Mouse (Mus musculus) intestine, embryonic 16.5 days (tissue): Measurements from ENCODE around the gene Micu1. TPM values are rescaled to one million over a fixed set of nuclear protein-coding genes. Genes with fewer than 3 reads are reported as not detected.
A peak's percentile ranks its signal among the peaks of the same experiment; 100 is the strongest.

Source experiments
- ATAC-seq: fragments of 200-750 bp; cut with Nextera tagmentation; 2 replicates; pipeline ENCODE4 v1.8.0; 2017; ENCODE audit warnings: moderate TSS enrichment, moderate library complexity
- H3K27ac ChIP-seq: fragments of 300-500 bp; sonication (generic); 2 replicates; pipeline ENCODE4 v1.5.1; 2014; ENCODE audit warnings: mild to moderate bottlenecking, low read length
- H3K27me3 ChIP-seq: fragments of 300-500 bp; sonication (generic); replicated peaks from 2 replicates; pipeline ENCODE4 v1.6.1; 2014; ENCODE audit warnings: low read length, control low read depth, mixed read lengths; ENCODE audit not compliant: control insufficient read depth, insufficient read depth
- H3K36me3 ChIP-seq: fragments of 300-500 bp; sonication (generic); 2 replicates; pipeline ENCODE4 v1.6.1; 2014; ENCODE audit warnings: low read length, control low read depth; ENCODE audit not compliant: control insufficient read depth, insufficient read depth
- H3K4me1 ChIP-seq: fragments of 300-500 bp; sonication (generic); 2 replicates; pipeline ENCODE4 v1.6.1; 2014; ENCODE audit warnings: low read length, control low read depth, mixed read lengths; ENCODE audit not compliant: control insufficient read depth, insufficient read depth
- H3K4me2 ChIP-seq: fragments of 300-500 bp; sonication (generic); 2 replicates; pipeline ENCODE4 v1.6.1; 2014; ENCODE audit warnings: low read depth, low read length, control low read depth
- H3K4me3 ChIP-seq: fragments of 300-500 bp; sonication (generic); 2 replicates; pipeline ENCODE4 v1.5.1; 2014; ENCODE audit warnings: mild to moderate bottlenecking, low read length
- H3K9ac ChIP-seq: fragments of 300-500 bp; sonication (generic); 2 replicates; pipeline ENCODE4 v1.6.1; 2014; ENCODE audit warnings: low read depth, low read length
- H3K9me3 ChIP-seq: fragments of 300-500 bp; sonication (generic); 2 replicates; pipeline ENCODE4 v1.6.1; 2016; ENCODE audit warnings: low read length, control low read depth; ENCODE audit not compliant: control insufficient read depth
- WGBS: fragments of 180-500 bp; shearing (Covaris S2); extraction: QIAGEN DNeasy Blood & Tissue Kit; methylation state at CpG from one replicate; pipeline ENCODE4 v1.1.7; 2014; 5-methylcytosine and 5-hydroxymethylcytosine counted together
- polyA plus RNA-seq: library from polyadenylated mRNA; unstranded; fragments of >200 nt; fragmentation: Nextera tagmentation; extraction: Ambion mirVana; gene quantifications from 2 replicates; pipeline ENCODE4 v1.2.1, GENCODE M21; 2015

Gene Micu1
- polyA plus RNA-seq, 1 experiment from 2014 or later: 82.1 TPM

DNA sequence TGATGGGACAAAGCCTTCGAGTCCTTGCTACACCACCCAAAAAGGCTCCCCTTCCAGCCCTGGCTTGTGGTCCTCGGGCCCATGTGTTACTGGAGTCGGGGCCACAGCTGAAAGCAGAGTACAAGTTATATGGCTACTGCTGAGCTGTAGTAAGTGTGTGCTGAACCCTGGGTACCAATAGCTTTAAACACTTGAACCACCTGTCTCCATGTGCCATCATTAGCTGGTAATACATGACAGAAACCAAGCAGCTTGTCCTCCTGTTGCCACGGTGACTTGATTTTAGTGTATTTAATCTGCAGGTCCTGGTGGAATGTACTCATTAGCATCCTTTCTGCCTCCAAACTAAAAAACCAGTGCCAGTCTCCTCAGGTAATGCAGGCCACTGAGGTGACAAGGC is 106.4 kb downstream of the Micu1 start:
- no peak overlapping the region for H3K4me2 ChIP-seq
- no peaks in the 10 kb centered on the region for H3K9me3 ChIP-seq
- 90% methylated on average over 4 of the region's 4 CpGs for WGBS
- H3K36me3 ChIP-seq: no peaks in the 10 kb centered on the region
- 0 out of 2 replicates have a peak, but pooled peaks cover 3% of the 10 kb centered on the region for H3K4me1 ChIP-seq
- H3K27ac ChIP-seq: no peak overlapping the region
- H3K4me3 ChIP-seq: no peak overlapping the region
- H3K9ac ChIP-seq: no peak overlapping the region
- no peak for ATAC-seq
- no peaks in the 10 kb centered on the region for H3K27me3 ChIP-seq

DNA sequence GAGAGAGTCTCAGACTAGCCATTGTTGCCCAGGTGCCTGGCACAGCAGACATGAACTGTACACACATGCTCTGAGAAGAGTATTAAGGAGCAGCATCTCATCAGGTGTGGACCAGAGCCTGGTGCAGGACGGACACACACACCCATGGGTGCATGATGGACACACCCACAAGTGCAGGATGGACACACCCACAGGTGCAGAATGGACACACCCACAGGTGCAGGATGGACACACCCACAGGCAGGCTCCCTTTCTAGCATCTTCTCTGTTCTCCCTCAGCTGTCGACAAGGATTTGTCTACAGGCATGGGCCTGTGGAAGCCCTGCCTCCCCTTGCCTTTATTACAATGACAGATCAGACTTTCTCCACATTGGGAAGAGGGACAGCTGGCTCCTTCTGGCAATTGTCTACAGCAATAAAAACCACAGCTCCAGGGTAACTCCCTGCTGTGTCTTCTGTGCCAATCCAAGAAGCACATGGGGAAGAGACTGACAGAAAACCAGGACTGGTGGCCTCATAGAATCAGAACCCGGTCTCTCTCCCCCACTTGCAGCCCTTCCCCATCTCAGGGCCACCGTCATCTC is 107.8 kb downstream of the Micu1 start:
- Histone ChIP-seq H3K27ac (no peak overlapping the region), H3K27me3 (no peaks in the 10 kb centered on the region), H3K4me3 (no peak overlapping the region), H3K36me3 (no peaks in the 10 kb centered on the region), H3K9ac (no peak overlapping the region), H3K4me2 (no peak overlapping the region), H3K9me3 (no peaks in the 10 kb centered on the region), H3K4me1 (0 out of 2 replicates have a peak, but pooled peaks cover 3% of the 10 kb centered on the region)
- WGBS: 72% methylated on average over 4 of the region's 4 CpGs
- ATAC-seq: peak; percentile 36; the same call in 1 of the 2 replicates

DNA sequence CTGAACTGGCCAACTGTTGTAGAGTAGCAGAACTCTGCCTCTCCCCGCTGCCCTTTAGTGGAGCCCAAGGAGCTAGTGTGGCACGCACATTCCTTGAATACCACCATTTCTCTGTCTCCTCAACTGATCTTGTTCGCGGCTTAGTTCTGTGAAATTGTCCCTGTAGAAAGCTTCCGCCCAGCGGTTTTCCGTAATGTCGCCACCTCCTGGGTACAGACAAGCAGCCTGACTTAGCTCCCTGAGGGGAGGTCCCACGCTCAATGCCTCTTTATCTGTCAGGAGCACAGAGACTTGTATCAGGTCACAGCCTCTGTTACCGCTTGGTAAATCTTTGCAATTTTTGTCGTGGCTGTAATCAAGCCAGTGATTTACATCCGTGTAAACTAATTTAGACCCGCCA is 110.7 kb downstream of the Micu1 start:
- no peak overlapping the region for H3K27ac ChIP-seq
- no peaks in the 10 kb centered on the region for H3K36me3 ChIP-seq
- H3K4me1 ChIP-seq: 0 out of 2 replicates have a peak, but pooled peaks cover 3% of the 10 kb centered on the region
- H3K4me3 ChIP-seq: no peak overlapping the region
- H3K9ac ChIP-seq: no peak overlapping the region
- no peaks in the 10 kb centered on the region for H3K27me3 ChIP-seq
- H3K9me3 ChIP-seq: no peaks in the 10 kb centered on the region
- no peak overlapping the region for H3K4me2 ChIP-seq
- WGBS: 31% methylated on average over 13 of the region's 13 CpGs
- ATAC-seq: no peak

DNA sequence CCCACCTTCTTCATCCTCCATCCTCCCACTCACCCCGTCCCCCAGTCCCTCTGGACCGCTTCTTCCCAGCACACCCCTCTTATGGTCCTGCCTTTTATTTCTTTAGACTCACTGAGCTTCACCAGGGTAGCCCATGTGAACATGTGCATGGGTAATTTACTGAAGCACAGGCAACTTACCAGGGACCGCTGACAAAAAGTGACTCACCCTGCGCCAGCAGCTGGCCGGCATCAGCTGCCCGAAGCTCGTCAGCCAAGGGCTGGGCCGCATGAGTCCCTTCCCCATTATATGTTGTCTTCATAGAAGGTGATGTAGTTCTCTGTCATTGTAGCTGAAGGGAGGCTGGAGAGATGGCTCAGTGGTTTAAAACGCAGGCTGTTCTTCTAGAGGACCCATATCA is 111.5 kb downstream of the Micu1 start:
- H3K27me3 ChIP-seq: no peaks in the 10 kb centered on the region
- H3K4me1 ChIP-seq: 0 out of 2 replicates have a peak, but pooled peaks cover 3% of the 10 kb centered on the region
- H3K4me3 ChIP-seq: no peak overlapping the region
- ATAC-seq: no peak
- no peaks in the 10 kb centered on the region for H3K36me3 ChIP-seq
- no peak overlapping the region for H3K27ac ChIP-seq
- H3K4me2 ChIP-seq: no peak overlapping the region
- WGBS: 94% methylated on average over 9 of the region's 9 CpGs
- no peak overlapping the region for H3K9ac ChIP-seq
- no peaks in the 10 kb centered on the region for H3K9me3 ChIP-seq

DNA sequence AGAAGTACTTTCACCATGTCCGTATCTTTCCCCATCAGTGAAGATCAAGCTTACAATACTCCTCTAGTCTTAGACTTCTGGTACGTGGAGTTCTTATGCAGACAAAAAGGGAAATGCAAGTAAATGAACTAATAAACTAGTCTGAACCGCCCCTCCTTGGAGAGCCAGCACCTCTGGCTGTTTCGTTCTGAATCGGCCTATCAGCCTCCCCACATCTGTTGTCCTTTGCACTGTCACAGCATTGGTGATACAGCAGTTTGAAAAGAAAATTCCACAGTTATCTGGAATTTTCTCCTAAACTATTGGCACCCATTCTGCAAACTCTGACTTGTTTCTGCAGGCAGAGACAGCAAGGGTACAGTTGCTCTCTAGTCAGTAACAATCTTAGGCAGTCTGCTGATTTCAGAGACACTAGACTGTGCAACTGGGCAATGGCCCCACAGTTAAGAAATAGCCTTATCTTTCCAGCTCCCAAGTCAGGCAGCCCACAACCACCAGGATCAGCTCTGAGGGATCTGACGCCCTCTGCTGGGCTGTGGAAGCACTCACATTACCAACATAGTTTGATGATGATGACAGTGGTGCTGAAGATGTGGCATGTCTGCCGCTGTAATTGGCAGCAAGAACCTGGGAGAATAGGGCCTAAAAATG is 112.4 kb downstream of the Micu1 start:
- Histone ChIP-seq H3K4me1 (0 out of 2 replicates have a peak, but pooled peaks cover 3% of the 10 kb centered on the region), H3K27me3 (no peaks in the 10 kb centered on the region), H3K4me3 (no peak overlapping the region), H3K9me3 (no peaks in the 10 kb centered on the region), H3K36me3 (no peaks in the 10 kb centered on the region), H3K9ac (no peak overlapping the region), H3K27ac (no peak overlapping the region), H3K4me2 (no peak overlapping the region)
- peak; percentile 49; the same call in 1 of the 2 replicates for ATAC-seq
- WGBS: 77% methylated on average over 7 of the region's 7 CpGs

DNA sequence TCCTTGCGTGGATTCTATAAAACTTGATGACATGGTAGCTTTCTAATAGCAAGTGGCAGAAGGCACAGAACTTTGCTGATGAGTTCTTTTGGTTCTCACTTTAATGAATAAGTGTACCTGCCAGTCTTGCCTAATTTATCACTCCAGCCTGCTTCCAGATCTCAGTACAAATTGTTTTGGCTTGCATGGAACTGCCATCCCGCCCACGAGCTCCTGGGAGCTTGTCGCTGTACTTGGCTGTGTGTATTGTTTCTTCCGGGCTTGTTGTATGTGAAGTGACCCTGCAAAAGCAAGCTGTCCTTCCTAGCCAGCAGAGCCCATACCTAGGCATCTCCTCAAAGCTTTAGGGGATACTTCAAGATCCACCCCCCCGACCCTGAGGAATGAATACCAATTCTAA is 114.3 kb downstream of the Micu1 start:
- Histone ChIP-seq H3K27ac (no peak overlapping the region), H3K4me1 (0 out of 2 replicates have a peak, but pooled peaks cover 3% of the 10 kb centered on the region), H3K36me3 (no peaks in the 10 kb centered on the region), H3K4me2 (no peak overlapping the region), H3K9me3 (no peaks in the 10 kb centered on the region), H3K9ac (no peak overlapping the region), H3K27me3 (no peaks in the 10 kb centered on the region), H3K4me3 (no peak overlapping the region)
- 93% methylated on average over 6 of the region's 6 CpGs for WGBS
- ATAC-seq: no peak

DNA sequence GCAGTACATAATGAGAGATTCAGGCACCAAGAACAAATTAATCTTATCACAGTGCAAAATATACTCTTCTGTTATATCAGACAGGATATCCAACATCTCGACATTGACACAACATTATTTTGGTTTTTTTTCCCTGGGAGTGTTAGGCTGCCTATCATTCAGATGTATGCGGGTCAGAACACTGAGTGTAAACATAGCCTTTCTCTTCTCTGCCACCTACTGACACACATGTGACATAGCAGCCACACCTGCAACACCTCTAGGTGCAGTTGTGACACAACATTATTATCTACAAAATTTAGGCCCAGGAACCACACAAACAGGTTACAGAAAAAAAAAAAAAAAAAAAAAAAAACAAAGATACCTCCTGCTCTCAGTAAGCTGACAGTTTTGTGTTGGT is 115.3 kb downstream of the Micu1 start:
- Histone ChIP-seq H3K4me2 (no peak overlapping the region), H3K9me3 (no peaks in the 10 kb centered on the region), H3K36me3 (no peaks in the 10 kb centered on the region), H3K27ac (no peak overlapping the region), H3K27me3 (no peaks in the 10 kb centered on the region), H3K9ac (no peak overlapping the region), H3K4me1 (0 out of 2 replicates have a peak, but pooled peaks cover 3% of the 10 kb centered on the region), H3K4me3 (no peak overlapping the region)
- 38% methylated on average over 2 of the region's 2 CpGs for WGBS
- ATAC-seq: no peak

DNA sequence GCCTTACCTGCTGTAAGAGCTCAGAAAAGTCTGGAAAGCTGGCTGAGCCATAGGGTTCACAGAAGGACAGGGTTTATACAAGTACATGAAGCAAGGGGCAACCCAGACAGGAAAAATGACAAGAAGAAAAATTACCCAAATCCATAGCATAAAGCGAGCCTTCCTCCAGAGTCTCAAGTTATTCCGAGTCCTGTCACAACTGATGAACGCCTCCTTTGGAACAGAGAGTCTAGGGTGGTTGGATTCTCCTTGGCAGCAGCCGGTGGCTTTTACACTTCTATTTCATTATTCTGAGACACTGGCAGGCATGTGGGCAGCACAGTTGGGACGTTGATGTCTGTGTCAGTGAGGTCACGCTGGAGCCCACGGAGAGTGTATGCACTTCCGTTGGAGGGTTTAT is 115.7 kb downstream of the Micu1 start:
- Histone ChIP-seq H3K27me3 (no peaks in the 10 kb centered on the region), H3K4me2 (no peak overlapping the region), H3K4me3 (no peak overlapping the region), H3K4me1 (no peaks in the 10 kb centered on the region), H3K27ac (no peak overlapping the region), H3K36me3 (no peaks in the 10 kb centered on the region), H3K9me3 (no peaks in the 10 kb centered on the region), H3K9ac (no peak overlapping the region)
- WGBS: 87% methylated on average over 8 of the region's 8 CpGs
- no peak for ATAC-seq

DNA sequence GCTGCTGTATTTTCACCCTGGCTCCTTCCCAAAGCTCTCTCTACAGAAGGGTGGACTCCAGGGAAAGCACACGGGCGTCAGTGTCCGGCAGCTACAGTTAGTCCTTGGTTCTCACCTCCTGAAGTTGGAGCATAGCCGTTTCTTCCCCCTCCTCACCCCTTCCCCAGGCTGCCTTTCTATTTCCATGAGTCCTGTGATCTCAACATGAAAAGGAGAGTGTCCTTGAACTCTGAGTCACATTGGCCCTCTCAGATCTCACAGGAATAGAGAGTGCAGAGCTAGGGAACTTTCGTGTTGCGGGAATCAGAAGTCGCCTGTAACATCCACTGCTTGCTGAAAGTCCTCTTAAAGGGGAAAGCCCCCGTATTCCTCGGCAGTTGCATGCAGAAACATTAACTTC is 116.9 kb downstream of the Micu1 start:
- ATAC-seq: no peak

More for the DNA sequence above, 116.9 kb downstream of the Micu1 start:
- no peaks in the 10 kb centered on the region for H3K4me1 ChIP-seq
- H3K9me3 ChIP-seq: no peaks in the 10 kb centered on the region
- H3K4me3 ChIP-seq: no peak overlapping the region
- H3K4me2 ChIP-seq: no peak overlapping the region
- WGBS: 78% methylated on average over 9 of the region's 9 CpGs
- H3K27me3 ChIP-seq: no peaks in the 10 kb centered on the region
- H3K9ac ChIP-seq: no peak overlapping the region
- H3K27ac ChIP-seq: no peak overlapping the region
- no peaks in the 10 kb centered on the region for H3K36me3 ChIP-seq
